Mouse (Mus musculus): ENCODE data around the gene Tbc1d30. TPM values are rescaled to one million over a fixed set of nuclear protein-coding genes. Genes with fewer than 3 reads are reported as not detected.

The Tbc1d30 gene
- polyA plus RNA-seq, 1 experiment from 2014 or later = 1.4 TPM

GRCm38 (mm10) chr10:121368783-121369465 lies 17.8 kb upstream of the Tbc1d30 start:
- no peak overlapping the region for H3K9ac ChIP-seq (replicated peaks)
- ATAC-seq = no peak
- no peaks in the 10 kb centered on the region for H3K9me3 ChIP-seq (ENCODE audit: low read length)
- peak overlapping the region; percentile 30; the same call in 1 of the 2 replicates for H3K27ac ChIP-seq (ENCODE audit: low read depth)
- H3K4me2 ChIP-seq (ENCODE audit: low read depth, low read length) = no peak overlapping the region
- 62% methylated on average over 18 of the region's 18 CpGs for WGBS (ENCODE audit: insufficient replicate concordance)
- no peak for DNase-seq
- TF ChIP-seq EP300 (IDR thresholded peaks at IDR 0.05; ENCODE audit: low read depth) (no peak), CTCF (IDR thresholded peaks at IDR 0.05; ENCODE audit: low read depth) (no peak)
- H3K27me3 ChIP-seq (ENCODE audit: insufficient read depth, low read length) = no peaks in the 10 kb centered on the region
- H3K4me1 ChIP-seq (ENCODE audit: insufficient read depth) = peaks cover 38% of the 10 kb centered on the region
- no peak overlapping the region for H3K4me3 ChIP-seq (ENCODE audit: low read depth, low read length)
- H3K36me3 ChIP-seq (replicated peaks; ENCODE audit: insufficient read depth, low read length) = peaks cover 23% of the 10 kb centered on the region

- DNase-seq = no peak
- H3K27me3 ChIP-seq (ENCODE audit: insufficient read depth, low read length) = no peaks in the 10 kb centered on the region
- TF ChIP-seq CTCF (IDR thresholded peaks at IDR 0.05; ENCODE audit: low read depth) (no peak), EP300 (IDR thresholded peaks at IDR 0.05; ENCODE audit: low read depth) (no peak)
Measured at GRCm38 (mm10) chr10:121367780-121368179, 16.7 kb upstream of the Tbc1d30 start.

GRCm38 (mm10) chr10:121367271-121367670 lies 16.2 kb upstream of the Tbc1d30 start:
- DNase-seq (no peak), ATAC-seq (no peak)
- H3K36me3 ChIP-seq (replicated peaks; ENCODE audit: insufficient read depth, low read length) = peaks cover 13% of the 10 kb centered on the region
- no peaks in the 10 kb centered on the region for H3K27me3 ChIP-seq (ENCODE audit: insufficient read depth, low read length)
- peaks cover 34% of the 10 kb centered on the region for H3K4me1 ChIP-seq (ENCODE audit: insufficient read depth)
- no peak overlapping the region for H3K4me3 ChIP-seq (ENCODE audit: low read depth, low read length)
- no peak for TF ChIP-seq EP300 (IDR thresholded peaks at IDR 0.05; ENCODE audit: low read depth)
- H3K9ac ChIP-seq (replicated peaks) = no peak overlapping the region
- WGBS (ENCODE audit: insufficient replicate concordance) = 71% methylated on average over 13 of the region's 13 CpGs
- H3K4me2 ChIP-seq (ENCODE audit: low read depth, low read length) = 0 out of 2 replicates have a peak overlapping the region, but pooled peaks have one; percentile 99
- no peak overlapping the region for H3K27ac ChIP-seq (ENCODE audit: low read depth)
- no peaks in the 10 kb centered on the region for H3K9me3 ChIP-seq (ENCODE audit: low read length)

More at GRCm38 (mm10) chr10:121367780-121368179, 16.7 kb upstream of the Tbc1d30 start:
- H3K27ac ChIP-seq (ENCODE audit: low read depth) = no peak overlapping the region
- 77% methylated on average over 9 of the region's 9 CpGs for WGBS (ENCODE audit: insufficient replicate concordance)
- H3K9me3 ChIP-seq (ENCODE audit: low read length) = no peaks in the 10 kb centered on the region
- H3K36me3 ChIP-seq (replicated peaks; ENCODE audit: insufficient read depth, low read length) = peaks cover 14% of the 10 kb centered on the region
- no peak overlapping the region for H3K9ac ChIP-seq (replicated peaks)
- no peak for ATAC-seq
- no peak overlapping the region for H3K4me3 ChIP-seq (ENCODE audit: low read depth, low read length)
- H3K4me2 ChIP-seq (ENCODE audit: low read depth, low read length) = no peak overlapping the region
- peaks cover 34% of the 10 kb centered on the region for H3K4me1 ChIP-seq (ENCODE audit: insufficient read depth)

- Histone ChIP-seq H3K4me2 (ENCODE audit: low read depth, low read length) (peak overlapping the region; percentile 99), H3K4me1 (ENCODE audit: insufficient read depth) (peaks cover 34% of the 10 kb centered on the region), H3K9me3 (ENCODE audit: low read length) (no peaks in the 10 kb centered on the region), H3K27ac (ENCODE audit: low read depth) (peak overlapping the region; percentile 95), H3K27me3 (ENCODE audit: insufficient read depth, low read length) (no peaks in the 10 kb centered on the region), H3K9ac (replicated peaks) (peak overlapping the region; percentile 91), H3K4me3 (ENCODE audit: low read depth, low read length) (peak overlapping the region; percentile 91), H3K36me3 (replicated peaks; ENCODE audit: insufficient read depth, low read length) (0 out of 2 replicates have a peak, but pooled peaks cover 6% of the 10 kb centered on the region)
- TF ChIP-seq CTCF (IDR thresholded peaks at IDR 0.05; ENCODE audit: low read depth) (no peak), EP300 (IDR thresholded peaks at IDR 0.05; ENCODE audit: low read depth) (peak; percentile 32; the same call in 1 of the 2 replicates)
- ATAC-seq (peak; percentile 54), DNase-seq (peak; percentile 55)
- WGBS (ENCODE audit: insufficient replicate concordance) = 2% methylated on average over 9 of the region's 9 CpGs
Measured at GRCm38 (mm10) chr10:121365781-121366272, 14.7 kb upstream of the Tbc1d30 start.

- H3K36me3 ChIP-seq (replicated peaks; ENCODE audit: insufficient read depth, low read length) = 0 out of 2 replicates have a peak, but pooled peaks cover 4% of the 10 kb centered on the region
- H3K4me1 ChIP-seq (ENCODE audit: insufficient read depth) = peaks cover 34% of the 10 kb centered on the region
- H3K4me3 ChIP-seq (ENCODE audit: low read depth, low read length) = peak within 1 kb of the TSS; percentile 91
- peak within 1 kb of the TSS; percentile 99 for H3K4me2 ChIP-seq (ENCODE audit: low read depth, low read length)
- 1% methylated on average over 71 of the region's 72 CpGs for WGBS (ENCODE audit: insufficient replicate concordance)
- DNase-seq = peak; percentile 98
- peak within 1 kb of the TSS; percentile 95 for H3K27ac ChIP-seq (ENCODE audit: low read depth)
- TF ChIP-seq EP300 (IDR thresholded peaks at IDR 0.05; ENCODE audit: low read depth) (no peak), CTCF (IDR thresholded peaks at IDR 0.05; ENCODE audit: low read depth) (no peak)
- H3K9me3 ChIP-seq (ENCODE audit: low read length) = no peaks in the 10 kb centered on the region
- no peaks in the 10 kb centered on the region for H3K27me3 ChIP-seq (ENCODE audit: insufficient read depth, low read length)
- H3K9ac ChIP-seq (replicated peaks) = peak within 1 kb of the TSS; percentile 91
- ATAC-seq = peak; percentile 86
Measured at GRCm38 (mm10) chr10:121364801-121365564, 13.9 kb upstream of the Tbc1d30 start, which contains the start of gene Gns. Gene Gns (plus strand): TSS chr10:121365090.

- H3K27ac ChIP-seq (ENCODE audit: low read depth) = peak overlapping the region; percentile 95; the same call in 1 of the 2 replicates
- peaks cover 33% of the 10 kb centered on the region for H3K4me1 ChIP-seq (ENCODE audit: insufficient read depth)
- H3K9ac ChIP-seq (replicated peaks) = peak overlapping the region; percentile 91
- peak overlapping the region; percentile 91 for H3K4me3 ChIP-seq (ENCODE audit: low read depth, low read length)
- no peaks in the 10 kb centered on the region for H3K36me3 ChIP-seq (replicated peaks; ENCODE audit: insufficient read depth, low read length)
- DNase-seq (no peak), ATAC-seq (no peak)
- no peaks in the 10 kb centered on the region for H3K27me3 ChIP-seq (ENCODE audit: insufficient read depth, low read length)
- WGBS (ENCODE audit: insufficient replicate concordance) = 19% methylated on average over 15 of the region's 15 CpGs
- TF ChIP-seq CTCF (IDR thresholded peaks at IDR 0.05; ENCODE audit: low read depth) (no peak), EP300 (IDR thresholded peaks at IDR 0.05; ENCODE audit: low read depth) (no peak)
- H3K9me3 ChIP-seq (ENCODE audit: low read length) = no peaks in the 10 kb centered on the region
- peak overlapping the region; percentile 99 for H3K4me2 ChIP-seq (ENCODE audit: low read depth, low read length)
Measured at GRCm38 (mm10) chr10:121364306-121364705, 13.2 kb upstream of the Tbc1d30 start.
